Mouse (Mus musculus) lung, postnatal 14 days (tissue): Measurements from ENCODE around the gene Serpinb6c.
"Not testable (repeated sequence)": the region's sequence is repeated elsewhere in the genome, so short reads cannot be mapped to it uniquely, and the experiment has no call there.

Experiments
- DNase-seq: peaks from one replicate; pipeline ENCODE4 v3.0.0; 2021

Serpinb6c gene

GRCm38 (mm10) chr13:33905176-33905954 is at the start of gene Serpinb6c:
Serpinb6c (minus strand) TSS chr13:33905708.
- DNase-seq, result no peak

GRCm38 (mm10) chr13:33952947-33953346 is 47.4 kb upstream of the Serpinb6c start:
- no peak for DNase-seq

GRCm38 (mm10) chr13:33952075-33952449 is 46.6 kb upstream of the Serpinb6c start:
- no peak for DNase-seq

DNA sequence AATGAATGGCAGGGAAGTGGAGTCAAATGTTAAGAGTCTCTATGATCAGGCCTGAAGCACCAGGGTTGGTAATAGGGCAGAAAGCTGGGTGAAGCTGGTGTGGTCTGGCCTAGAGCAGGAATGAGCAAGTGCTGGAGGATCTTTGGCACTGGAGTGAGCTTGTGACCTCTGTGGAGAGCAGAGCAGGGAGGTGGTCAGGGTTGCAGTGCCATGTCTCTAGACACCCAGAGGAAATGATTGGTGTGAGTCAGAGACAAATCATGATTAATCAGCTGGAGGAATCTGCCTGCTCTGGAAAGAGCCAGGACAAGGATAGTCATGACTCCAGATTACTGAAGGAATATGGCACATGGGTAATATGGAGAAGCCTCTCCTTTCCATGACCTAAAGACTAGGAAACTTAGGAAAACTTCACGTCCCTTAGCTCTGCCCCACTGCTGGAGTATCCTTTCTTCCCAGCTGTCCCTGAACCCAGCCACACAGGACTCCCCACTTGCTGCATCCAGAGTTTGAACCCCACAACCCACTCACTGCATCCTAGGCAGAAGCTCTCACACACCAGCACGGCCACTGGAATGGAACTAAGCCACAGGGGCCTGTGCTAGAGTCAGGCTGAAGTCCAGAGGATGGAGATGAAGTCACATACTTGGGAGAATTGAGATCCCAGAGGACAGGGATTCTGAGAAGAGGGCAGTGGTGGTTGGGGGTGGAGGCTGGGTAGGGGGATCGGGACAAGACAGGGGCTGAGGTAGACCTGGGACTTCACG is 46.0 kb upstream of the Serpinb6c start:
- DNase-seq, result no peak

GRCm38 (mm10) chr13:33942212-33942779 is 36.8 kb upstream of the Serpinb6c start:
- peak; percentile 56 for DNase-seq

- no peak for DNase-seq
These were observed 35.8 kb upstream of the Serpinb6c start for GRCm38 (mm10) chr13:33941288-33941808.

DNA sequence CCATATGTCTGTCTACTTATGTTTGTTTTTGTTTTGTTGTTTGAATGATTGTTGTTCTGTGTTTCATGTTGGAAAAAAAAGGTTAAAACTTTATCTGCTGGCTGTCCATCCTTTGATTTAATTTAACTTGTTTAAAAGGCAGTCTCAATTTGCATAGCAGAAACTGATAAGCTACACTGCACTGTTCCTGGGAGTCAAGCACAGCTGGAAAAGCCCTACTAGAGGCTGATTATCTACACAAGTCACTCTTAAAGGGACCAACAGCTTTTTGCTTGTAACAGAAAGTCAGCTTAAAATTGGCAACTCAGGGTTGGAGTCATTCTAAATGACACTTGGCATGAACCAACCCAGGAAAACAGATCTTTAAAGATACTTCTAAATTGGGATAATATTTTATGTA is 32.1 kb upstream of the Serpinb6c start:
- DNase-seq, result not testable (repeated sequence)

DNA sequence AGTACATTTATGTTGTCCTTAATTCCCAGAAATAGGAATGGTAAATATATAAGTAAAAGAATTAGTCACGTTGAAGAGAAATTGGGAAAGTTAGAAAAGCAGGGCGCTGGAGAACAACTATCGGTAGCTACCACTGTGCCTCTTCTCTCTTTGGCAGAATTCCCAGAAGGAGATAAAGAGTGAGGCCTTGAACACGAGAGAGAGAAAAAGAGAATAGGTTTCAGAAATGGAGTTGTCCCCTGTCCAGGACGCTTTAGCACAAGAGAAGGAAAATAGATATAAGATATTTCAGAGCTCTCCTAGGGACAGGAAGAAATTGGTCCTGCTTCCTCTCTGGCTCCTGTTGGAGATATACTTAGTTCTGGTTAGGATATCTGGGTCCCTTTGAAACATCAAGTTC is 31.6 kb upstream of the Serpinb6c start:
- no peak for DNase-seq

DNA sequence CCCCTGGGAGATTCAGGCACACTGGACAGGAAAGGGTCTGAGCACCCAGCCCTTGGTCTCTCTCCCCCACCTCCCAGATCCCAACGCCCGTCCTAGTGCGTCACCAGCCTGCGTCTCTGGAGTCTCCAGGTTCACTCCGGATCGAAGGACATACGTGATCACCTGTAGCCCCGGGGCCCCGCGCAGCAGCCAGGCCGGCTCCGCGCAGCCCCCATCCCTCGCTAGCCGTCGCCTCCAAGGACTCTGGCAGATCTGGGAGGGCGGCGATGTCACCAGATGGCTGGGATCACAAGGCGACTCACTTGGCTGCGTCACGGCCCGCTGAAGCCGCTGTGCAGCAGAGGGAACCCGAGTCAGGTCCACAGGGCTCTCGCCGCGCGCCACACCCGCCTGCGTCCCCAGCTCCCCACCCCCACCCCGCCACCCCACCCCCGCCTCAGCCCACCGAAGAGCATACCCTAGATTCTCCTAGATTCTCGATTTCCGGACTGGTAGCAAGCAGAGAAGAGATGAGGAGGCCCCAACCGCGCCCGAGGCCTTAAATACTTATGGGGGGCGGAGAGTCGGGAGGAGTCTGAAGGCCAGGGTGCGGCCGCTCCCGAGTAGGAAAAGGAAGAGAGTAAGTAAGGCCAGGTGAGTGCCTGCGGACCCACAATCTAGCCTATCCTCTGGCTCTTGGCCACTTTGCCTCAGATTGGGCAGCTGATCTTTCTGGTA is 30.1 kb upstream of the Serpinb6c start:
- peak; percentile 75 for DNase-seq

DNA sequence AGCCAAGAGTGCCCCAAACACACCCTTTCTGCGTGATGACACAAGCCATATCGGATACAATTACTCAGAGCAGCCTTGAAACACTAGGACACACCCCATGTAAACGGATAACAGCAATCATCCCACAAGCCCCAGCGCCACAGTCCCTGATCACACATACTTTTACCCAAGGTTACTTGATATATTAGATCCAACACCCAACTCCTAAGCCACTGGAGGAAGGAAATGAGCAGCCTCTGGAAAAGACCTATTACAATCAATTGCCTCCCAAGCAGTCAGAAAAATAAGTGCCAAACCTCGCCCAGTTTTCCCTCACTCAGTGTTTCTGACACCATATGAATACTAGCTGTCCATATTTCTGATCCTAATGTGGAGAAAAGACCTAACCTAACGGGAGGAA is 29.2 kb upstream of the Serpinb6c start:
- DNase-seq, result no peak

GRCm38 (mm10) chr13:33930912-33931311 is 25.4 kb upstream of the Serpinb6c start:
- DNase-seq, result peak; percentile 5

DNA sequence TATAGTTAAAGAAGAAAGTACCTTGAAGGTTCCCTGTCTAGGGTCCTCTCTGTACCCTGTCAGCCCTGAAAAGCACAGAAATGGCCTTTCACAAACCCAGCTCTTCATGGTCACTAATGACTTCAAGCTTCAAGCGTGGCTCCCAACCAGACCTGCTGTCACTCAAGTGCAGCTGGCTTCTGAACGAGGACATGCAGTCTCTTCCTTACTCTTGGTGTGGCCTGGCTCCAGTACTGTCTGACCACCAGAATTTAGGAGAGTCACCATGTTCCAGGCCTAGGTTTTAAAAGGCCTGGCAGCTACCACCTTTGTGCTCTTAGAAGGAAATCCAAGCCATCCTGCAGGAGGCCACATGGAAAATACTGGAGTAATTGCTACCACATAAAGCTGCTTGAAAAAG is 24.8 kb upstream of the Serpinb6c start:
- no peak for DNase-seq

GRCm38 (mm10) chr13:33921699-33922098 is 16.2 kb upstream of the Serpinb6c start:
- no peak for DNase-seq

DNA sequence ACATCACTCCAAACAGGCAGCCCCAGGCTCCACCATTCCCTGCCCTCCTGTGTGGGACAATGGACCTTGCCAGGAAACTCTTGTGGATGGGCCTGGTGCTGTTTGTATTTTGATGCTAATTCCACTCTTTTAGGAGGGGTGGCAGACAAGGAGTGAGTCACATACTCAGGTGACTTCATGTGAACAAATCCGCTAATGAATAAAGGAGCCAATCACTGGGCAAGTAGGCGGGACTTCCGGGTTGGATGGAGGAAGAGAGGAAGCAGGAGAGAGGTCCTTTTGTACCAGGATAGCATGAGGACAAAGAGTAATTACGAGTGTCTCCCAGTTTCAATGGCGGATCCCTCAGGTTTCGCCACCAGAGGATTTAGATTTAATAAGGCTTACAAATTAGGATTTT is 15.5 kb upstream of the Serpinb6c start:
- DNase-seq, result no peak

DNA sequence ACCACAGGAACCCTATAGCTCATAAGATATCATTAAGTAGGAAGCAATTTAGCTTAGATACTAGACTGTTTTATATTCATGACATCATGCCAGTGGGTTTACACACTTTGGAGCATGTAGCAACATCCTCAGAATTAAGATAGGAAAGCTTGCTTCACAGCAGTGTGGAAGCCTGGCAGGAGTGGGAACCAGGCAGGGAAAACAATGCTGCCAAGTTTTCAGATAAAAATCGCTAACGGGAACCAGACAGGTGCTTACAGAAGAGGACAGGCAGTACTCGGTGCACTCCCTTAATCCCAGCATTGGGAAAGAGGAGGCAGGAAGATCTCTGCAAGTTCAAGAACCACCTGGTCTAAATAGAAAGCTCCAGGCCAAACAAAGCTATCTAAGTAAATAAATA is 1.3 kb upstream of the Serpinb6c start:
- no peak for DNase-seq

DNA sequence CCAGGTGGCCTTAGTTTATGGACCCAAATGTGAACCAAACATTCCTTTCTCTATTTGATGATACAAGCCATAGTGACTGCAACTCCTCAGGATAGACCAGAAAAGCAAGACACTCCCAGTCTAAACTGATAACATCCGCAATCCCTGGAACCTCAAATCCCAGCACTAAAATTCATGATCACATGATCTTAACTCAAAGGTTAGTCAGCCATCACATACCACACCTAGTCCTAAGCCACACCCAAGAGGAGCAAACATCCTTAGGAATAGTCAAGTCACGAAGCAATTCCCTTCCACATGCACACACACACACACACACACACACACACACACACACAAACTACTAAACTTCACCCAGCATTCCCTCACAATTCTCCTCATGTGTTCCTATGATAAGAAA is 2.2 kb downstream of the Serpinb6c start:
- DNase-seq, result no peak

DNA sequence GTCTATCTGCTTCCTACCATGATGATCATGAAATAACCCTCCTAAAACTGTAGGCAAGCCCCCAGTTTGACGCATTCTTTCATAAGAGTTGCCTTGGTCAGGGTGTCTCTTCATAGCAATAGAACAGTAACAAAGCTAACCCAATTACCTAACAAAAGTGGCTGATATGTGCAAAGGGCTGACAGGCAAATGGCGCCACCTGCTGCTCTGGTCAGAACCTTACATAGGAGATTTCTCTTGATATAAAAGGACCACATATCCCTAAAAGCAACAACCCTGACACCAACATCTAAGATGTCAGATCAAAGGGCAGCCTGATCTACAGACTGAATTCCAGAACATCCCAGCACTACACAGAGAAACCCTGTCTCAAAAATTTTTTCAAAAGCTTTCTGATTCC is 11.3 kb downstream of the Serpinb6c start:
- peak; percentile 4 for DNase-seq

GRCm38 (mm10) chr13:33843308-33843707 is 62.2 kb downstream of the Serpinb6c start, which contains the start of gene Serpinb6e:
Serpinb6e (minus strand) TSS chr13:33843408.
- DNase-seq, result no peak

- DNase-seq, result no peak
These were observed 74.8 kb downstream of the Serpinb6c start for GRCm38 (mm10) chr13:33830751-33831150.
